Mouse (Mus musculus): ENCODE results near the gene Efcab6.
"Not testable (repeated sequence)": the region's sequence is repeated elsewhere in the genome, so short reads cannot be mapped to it uniquely, and the experiment has no call there.

The Efcab6 gene

DNA sequence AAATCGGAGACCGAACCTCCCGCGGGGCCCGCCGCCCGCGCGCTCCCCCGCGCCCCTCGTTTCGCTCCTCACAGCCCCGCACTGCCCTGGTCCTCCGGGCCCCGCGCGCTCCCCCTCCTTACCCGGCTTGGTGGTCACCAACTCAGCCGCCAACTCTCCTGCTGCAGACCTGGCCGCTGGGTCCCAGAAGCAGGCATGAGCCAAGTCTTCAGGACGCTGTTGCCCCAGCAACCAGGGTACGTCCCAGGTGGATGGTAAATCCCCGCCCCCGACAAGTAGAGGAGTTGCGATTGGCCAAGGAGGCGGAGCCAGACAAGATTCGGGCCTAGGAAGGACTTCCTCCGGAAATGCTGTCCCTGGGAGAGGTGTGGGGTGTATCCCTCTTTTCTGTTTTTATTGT lies at the start of gene Efcab6:
Gene Efcab6 (minus strand): TSS at position 240 of the 400 bp plus-strand sequence.
- in situ Hi-C loops (cut with MboI; ENCODE audit: low pct_unique_long_range_greater_than_20kb in 1 of 2, low sequenced_read_pairs in 2 of 2, unreplicated experiment in 1 of 2), result loop anchor here in 1 of 2 experiments (25.0 kb wide), 1 partner anchor 303 kb away; no protein-coding TSS in a partner anchor

DNA sequence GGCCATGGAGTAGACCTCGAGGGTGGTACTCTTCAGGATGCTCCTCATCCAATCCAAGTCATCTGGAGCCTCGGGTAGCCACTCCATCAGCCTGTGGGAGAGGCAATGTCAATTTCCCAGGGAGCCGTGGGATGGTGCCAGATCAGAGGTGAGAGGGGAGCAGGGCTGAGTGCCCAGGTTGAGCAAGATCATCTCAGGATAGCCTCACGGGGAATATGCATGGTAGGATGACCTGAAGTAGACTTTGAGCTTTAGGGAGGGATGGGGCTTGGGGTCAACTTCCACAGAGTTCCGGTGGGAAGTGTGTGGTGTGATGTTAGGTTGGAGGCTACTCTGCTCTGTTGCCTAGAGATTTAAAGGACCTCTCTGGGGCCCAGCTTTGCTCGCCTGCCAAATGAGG lies 48.7 kb upstream of the Efcab6 start:
- in situ Hi-C loops (cut with MboI; ENCODE audit: low pct_unique_long_range_greater_than_20kb in 1 of 2, low sequenced_read_pairs in 2 of 2, unreplicated experiment in 1 of 2), result loop anchor here (25.0 kb wide), 1 partner anchor 498 kb away; no protein-coding TSS in a partner anchor

DNA sequence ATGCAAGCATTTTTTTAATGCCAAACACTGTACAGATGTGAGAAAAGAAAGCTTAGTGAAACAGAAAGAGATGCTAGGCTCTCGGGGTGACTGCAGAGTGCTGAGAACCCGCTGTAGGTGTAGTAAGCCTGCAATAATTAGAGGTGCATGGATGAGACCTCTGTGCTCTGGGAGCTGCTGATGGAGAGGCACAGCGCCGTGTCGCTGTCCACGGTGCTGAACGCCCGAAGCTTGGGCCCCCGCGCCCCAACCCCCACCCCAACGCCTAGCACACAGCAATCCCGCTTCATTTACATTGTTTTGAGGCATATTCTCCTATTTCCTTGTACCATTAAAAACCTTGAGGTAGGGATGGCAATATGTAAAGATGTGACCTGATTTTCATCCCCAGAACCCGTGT lies 43.7 kb upstream of the Efcab6 start:
- in situ Hi-C loops (cut with MboI; ENCODE audit: low pct_unique_long_range_greater_than_20kb in 1 of 2, low sequenced_read_pairs in 2 of 2, unreplicated experiment in 1 of 2), result loop anchor here (25.0 kb wide), 1 partner anchor 503 kb away; no protein-coding TSS in a partner anchor

DNA sequence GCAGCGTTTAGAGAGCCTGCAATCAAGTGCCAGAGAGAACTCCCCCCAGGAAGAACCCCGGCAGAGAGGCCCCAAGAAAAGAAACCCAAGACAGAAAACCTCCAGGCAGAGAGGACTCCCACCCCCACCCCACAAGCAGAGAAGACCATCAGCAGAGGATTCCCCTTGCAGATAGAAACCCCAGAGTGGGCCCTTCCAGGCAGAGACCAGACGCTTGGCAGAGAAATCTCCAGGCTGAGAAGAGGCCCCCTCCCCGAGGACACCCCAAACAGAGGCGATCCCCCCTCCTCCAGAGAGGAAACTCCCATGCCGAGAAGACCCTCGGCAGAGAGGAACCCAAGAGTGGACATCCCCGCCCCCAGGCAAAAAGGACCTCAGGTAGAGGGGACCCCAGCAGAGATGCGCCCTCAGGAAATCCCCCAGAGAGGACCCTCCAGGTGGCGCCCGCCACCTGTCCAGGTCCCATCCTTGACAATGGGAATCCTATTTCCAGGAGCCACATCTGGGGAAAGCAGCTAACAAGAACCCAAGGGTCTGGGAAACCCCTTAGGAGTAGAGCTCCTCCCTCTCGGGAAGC lies 40.8 kb upstream of the Efcab6 start:
- in situ Hi-C loops (cut with MboI; ENCODE audit: low pct_unique_long_range_greater_than_20kb in 1 of 2, low sequenced_read_pairs in 2 of 2, unreplicated experiment in 1 of 2), result loop anchor here (25.0 kb wide), 1 partner anchor 506 kb away; no protein-coding TSS in a partner anchor

DNA sequence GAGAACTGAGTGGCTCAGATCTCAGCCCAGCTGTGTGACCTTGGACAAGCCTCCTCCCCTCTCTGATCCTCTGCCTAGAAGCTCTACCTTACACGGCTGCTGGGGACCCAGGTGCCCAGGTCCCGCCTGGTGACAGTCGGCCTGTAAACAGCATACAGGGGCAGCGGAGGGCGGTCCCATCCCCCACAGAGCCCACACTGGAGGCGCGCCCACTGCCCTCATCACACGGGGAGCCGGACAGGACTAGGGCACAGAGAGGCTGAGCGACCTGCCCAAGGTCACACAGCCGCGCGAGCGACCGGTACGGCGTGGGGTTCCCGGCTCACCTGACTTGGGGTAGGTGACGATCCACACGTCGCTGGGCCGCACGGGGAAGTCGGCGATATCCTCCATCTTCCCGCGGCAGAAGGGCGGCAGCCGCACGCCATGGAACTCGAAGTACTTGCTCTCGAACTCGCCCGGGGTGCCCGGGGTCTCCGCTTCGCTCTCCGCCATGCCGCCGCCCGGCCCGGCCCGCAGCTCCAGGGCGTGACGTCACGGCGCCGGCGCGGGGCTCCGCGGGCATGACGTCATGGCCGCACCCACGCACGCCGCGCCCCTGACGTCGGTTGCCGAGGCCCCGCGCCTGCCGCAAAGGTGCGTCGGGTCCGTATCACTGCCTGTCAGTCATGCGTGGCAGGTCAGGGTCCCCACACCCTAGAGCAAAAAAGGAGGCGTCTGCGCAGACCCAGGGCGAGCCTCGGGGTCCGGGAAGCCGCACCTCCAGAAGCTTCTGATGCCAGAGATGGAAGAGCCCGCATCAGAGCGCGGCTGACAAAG lies 40.1 kb upstream of the Efcab6 start, which contains the start of gene Sult4a1:
Gene Sult4a1 (minus strand): TSS at position 650 of the 819 bp plus-strand sequence.
- in situ Hi-C loops (cut with MboI; ENCODE audit: low pct_unique_long_range_greater_than_20kb in 1 of 2, low sequenced_read_pairs in 2 of 2, unreplicated experiment in 1 of 2), result loop anchor here (25.0 kb wide), 1 partner anchor 507 kb away; no protein-coding TSS in a partner anchor

DNA sequence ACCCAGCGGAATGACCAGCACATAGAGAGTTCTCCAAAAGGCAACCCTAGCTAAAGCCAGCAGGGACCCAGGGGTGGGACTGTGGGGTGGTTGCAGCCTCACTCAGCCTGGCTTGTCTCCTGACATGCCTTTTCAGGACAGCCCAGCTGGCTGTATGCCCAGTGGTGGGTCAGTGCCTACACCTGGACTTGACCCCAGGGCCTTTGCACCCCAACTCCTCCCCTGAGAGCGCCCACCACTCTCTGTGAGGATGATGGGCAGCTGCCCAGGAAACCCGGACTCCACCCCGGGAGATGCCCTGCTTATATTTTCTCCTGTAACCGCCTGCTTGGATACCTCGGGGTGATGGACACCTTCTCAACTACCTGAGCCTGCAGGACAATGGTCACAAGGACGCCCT lies 39.4 kb upstream of the Efcab6 start:
- in situ Hi-C loops (cut with MboI; ENCODE audit: low pct_unique_long_range_greater_than_20kb in 1 of 2, low sequenced_read_pairs in 2 of 2, unreplicated experiment in 1 of 2), result loop anchor here (25.0 kb wide), 1 partner anchor 508 kb away; no protein-coding TSS in a partner anchor

DNA sequence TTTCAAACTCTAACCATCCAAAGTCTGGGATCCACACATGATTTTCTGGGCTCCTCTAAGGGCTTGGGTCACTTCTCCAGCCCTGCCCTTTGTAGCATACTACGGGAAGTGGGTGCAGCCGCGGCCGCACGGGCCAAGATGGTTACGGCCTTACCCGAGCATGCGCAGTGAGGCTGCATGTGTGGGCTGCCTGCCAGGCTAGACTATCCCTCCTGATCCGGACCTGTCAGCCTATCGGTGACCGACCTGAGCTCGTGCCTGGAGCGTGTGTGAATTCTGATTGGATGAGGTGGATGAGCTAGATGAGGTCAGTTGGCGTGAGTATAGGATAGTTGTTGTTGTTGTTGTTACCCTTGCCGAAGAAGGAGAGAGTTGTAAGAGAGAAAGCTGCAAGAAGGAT lies 32.4 kb upstream of the Efcab6 start:
- in situ Hi-C loops (cut with MboI; ENCODE audit: low pct_unique_long_range_greater_than_20kb in 1 of 2, low sequenced_read_pairs in 2 of 2, unreplicated experiment in 1 of 2), result not testable (repeated sequence)

DNA sequence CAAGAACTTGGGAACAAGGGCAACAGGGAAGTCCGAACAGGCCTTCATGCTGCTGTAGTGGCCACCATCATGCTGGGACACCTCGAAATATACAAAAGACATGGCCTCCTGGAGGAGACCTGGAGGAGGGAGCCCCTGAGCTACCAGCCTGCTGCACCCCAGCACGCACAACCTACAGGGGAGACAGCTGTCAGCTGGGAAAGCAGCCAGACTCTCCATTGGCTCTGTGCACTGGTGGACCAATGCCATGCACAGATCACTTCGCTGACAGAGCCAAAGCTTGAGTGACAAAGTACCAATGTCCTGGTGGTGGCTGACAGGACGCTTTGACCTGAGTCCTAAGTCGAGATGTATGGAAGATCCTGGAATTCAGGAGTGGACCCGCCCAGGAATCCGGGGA lies 30.9 kb upstream of the Efcab6 start:
- in situ Hi-C loops (cut with MboI; ENCODE audit: low pct_unique_long_range_greater_than_20kb in 1 of 2, low sequenced_read_pairs in 2 of 2, unreplicated experiment in 1 of 2), result no loop called here

DNA sequence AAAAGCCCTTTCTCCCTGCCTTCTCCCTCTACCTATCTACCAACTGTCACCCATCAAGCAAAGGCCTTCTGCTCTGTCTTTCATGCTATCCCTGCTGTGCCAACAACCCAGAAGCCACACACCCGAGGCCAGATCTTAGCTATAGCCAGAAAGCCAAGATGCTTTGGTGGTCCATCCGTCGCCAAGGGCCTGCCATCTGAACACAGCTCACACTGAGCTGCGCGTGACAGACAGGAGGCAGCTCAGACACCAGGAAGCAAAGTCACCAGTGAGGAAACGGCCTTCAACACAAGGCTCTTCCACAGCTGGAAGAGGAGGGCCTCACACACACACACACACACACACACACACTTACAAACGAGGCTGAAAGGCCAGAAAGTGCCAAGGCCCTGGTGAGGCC lies 29.7 kb upstream of the Efcab6 start:
- in situ Hi-C loops (cut with MboI; ENCODE audit: low pct_unique_long_range_greater_than_20kb in 1 of 2, low sequenced_read_pairs in 2 of 2, unreplicated experiment in 1 of 2), result no loop called here

DNA sequence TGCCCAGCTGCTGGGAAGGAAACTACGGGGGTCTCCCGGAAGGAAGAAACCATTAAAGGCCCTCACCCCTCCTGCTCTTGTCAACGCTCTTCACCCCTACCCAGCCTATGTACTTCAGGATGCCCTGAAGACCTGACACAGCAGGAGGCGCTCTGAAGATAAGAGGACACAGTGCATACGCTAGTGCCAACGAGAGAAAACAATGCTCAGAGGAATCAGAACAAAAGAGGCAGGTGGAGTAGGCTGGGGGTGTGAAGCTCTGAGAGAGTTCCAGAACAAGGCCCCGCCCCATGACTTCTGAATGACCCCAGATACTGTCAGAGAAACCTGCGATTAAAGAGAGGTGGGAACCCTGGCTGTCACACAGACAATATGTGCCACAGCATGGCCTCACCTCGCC lies 21.6 kb upstream of the Efcab6 start:
- in situ Hi-C loops (cut with MboI; ENCODE audit: low pct_unique_long_range_greater_than_20kb in 1 of 2, low sequenced_read_pairs in 2 of 2, unreplicated experiment in 1 of 2), result no loop called here

DNA sequence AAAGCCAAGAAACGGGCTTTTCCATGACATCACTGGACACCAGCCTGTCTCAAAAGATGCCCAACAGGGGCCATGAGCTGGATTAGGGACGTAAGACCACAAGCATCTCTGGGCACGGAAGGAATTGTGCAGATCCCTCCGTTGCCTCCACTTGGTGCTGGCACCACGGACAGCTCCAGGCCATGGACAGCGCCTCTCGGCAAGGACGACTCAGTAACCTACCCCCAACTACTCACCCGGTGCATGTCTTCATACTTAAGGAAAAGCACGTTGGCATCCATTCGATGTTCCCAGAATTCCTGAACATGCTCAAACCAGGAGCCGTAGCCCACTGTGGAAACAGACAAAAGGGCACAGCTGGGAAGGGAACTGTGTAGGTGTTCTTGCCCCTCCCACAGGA lies 21.2 kb upstream of the Efcab6 start:
- in situ Hi-C loops (cut with MboI; ENCODE audit: low pct_unique_long_range_greater_than_20kb in 1 of 2, low sequenced_read_pairs in 2 of 2, unreplicated experiment in 1 of 2), result no loop called here

DNA sequence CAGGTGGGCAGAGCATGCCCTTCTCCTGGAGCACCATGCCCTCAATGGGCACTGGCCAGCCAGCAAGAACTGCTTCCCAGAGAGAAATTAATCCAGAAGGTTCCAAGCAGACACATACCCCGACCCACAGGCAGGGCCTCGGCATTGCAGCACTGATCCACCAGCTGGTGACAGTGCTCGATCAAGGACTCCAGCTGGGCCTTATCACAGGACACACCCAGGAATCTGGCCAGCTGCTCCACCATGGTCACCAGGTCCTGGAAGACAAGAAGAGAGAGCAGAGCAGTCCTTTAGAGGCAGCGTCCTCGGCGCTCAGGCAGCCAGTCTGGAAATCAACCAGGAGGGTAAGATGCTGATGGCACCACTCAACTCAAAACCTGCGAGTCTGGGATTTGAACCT lies 14.9 kb upstream of the Efcab6 start:
- in situ Hi-C loops (cut with MboI; ENCODE audit: low pct_unique_long_range_greater_than_20kb in 1 of 2, low sequenced_read_pairs in 2 of 2, unreplicated experiment in 1 of 2), result no loop called here

DNA sequence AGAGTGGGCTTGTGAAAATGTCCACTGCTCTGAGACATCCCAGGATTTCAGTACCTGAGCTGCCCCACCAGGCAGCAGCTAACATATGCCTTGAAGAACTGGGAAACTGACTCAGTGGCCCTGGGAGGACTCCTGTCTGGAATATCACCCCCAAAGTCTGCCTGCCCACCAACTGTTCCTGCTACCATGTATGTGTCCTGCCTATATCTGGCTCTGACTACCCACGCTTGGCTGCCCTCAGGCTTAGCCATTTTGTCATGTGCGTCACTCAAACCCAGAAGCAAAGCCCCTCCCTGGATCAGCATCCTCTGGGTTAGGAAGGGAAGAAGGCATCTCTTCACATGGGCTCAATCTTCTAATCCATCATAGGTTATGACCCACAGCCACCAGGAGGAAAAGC lies 14.3 kb upstream of the Efcab6 start:
- in situ Hi-C loops (cut with MboI; ENCODE audit: low pct_unique_long_range_greater_than_20kb in 1 of 2, low sequenced_read_pairs in 2 of 2, unreplicated experiment in 1 of 2), result no loop called here

DNA sequence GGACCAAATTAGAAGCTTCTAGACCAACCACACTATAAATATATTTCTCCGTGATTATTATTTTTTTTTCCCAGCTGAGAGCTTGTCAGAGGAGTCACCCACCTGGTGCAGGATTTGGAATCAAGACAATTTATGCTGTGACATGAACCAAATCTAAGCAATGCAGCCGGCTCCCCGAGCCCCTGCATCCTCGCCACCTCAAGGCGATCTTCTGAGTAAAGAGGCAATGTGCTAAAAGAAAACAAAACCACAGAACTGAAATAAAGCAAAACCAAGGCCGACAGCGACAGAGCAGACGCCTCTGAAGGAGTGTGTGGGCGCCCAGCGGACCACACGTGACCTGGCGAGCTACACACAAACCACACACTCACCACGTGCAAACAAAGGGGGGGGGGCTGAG lies 13.5 kb upstream of the Efcab6 start:
- in situ Hi-C loops (cut with MboI; ENCODE audit: low pct_unique_long_range_greater_than_20kb in 1 of 2, low sequenced_read_pairs in 2 of 2, unreplicated experiment in 1 of 2), result no loop called here

DNA sequence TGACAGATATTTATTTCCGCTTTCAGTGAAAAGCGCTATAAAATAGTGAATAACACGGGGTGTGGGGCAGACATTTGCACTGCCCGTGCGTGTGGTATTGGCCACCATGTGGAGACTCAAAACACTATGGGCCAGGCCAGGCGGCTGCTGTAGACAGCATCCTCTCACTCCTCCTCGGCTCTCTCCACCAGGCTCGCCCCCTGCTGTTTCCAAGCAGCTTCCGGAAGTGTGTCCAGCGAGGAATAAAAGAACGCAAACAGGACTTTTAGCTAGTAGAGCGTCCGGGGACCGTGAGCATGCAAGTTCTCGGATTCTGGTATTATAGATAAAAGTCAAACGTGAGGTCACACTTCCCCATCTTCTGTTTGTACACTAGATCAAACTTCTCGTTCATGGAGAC lies 12.0 kb upstream of the Efcab6 start:
- in situ Hi-C loops (cut with MboI; ENCODE audit: low pct_unique_long_range_greater_than_20kb in 1 of 2, low sequenced_read_pairs in 2 of 2, unreplicated experiment in 1 of 2), result no loop called here

DNA sequence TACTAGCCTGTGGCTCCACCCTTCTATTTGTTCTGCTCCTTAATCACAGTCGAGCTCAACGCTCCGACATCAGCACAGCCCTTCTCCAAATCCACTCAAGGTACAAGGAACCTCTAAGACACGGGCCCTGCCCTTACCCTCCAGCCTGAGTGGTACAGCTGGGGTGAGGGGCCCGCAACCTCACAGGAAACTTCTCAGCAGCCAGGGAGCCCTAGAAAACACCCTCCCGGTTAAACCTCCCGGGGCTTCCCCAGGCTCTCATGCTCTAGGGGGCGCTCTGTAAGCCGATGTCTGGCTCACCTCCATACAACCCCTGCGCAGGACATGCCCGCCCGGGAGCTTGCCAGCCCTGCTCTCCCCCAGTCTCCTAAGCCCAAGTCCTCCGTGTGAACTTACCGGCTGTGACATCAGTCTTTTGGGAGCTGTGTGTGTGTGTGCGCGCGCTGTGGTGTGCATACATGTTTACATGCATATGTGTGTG lies 9.6 kb upstream of the Efcab6 start:
- in situ Hi-C loops (cut with MboI; ENCODE audit: low pct_unique_long_range_greater_than_20kb in 1 of 2, low sequenced_read_pairs in 2 of 2, unreplicated experiment in 1 of 2), result loop anchor here in 1 of 2 experiments (25.0 kb wide), 1 partner anchor 312 kb away; no protein-coding TSS in a partner anchor

DNA sequence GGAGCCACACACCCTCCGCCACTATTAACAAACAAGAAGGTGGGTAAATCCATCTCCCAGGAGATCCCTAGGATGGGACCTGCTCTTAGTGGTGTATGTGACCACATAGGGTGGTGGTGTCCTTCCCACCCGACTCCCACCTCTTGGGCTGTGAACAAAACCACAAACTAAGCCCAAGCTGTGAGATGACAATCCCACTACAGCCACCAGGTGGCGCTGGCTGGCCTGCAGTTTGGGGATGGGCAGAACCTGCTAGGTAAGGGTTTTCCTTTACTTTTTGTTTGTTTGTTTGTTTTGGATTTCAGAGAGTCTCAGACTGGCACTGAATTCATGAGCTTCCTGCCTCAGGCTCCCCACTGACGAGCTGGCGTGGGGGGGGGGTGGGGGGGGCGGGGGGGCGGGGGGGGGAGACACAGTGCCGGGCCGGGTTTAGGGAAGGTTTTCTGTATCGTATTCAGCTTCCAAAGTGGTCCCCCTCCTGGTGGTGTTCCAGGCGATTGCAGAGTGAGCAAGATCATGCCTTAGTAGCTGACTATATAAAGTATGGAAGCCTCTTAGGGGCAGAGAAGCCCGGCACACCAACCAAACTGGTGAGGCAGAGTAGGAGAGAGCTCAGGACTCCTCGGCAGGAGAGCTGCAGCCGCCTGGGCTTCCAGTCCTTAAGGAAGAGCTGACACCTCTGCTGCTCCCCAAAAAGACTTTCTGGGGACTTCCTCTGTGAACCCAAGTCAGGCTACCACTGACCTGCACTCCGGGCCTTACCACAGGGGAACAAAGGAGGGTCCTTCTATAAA lies 8.9 kb upstream of the Efcab6 start:
- in situ Hi-C loops (cut with MboI; ENCODE audit: low pct_unique_long_range_greater_than_20kb in 1 of 2, low sequenced_read_pairs in 2 of 2, unreplicated experiment in 1 of 2), result loop anchor here in 1 of 2 experiments (25.0 kb wide), 1 partner anchor 312 kb away; no protein-coding TSS in a partner anchor

DNA sequence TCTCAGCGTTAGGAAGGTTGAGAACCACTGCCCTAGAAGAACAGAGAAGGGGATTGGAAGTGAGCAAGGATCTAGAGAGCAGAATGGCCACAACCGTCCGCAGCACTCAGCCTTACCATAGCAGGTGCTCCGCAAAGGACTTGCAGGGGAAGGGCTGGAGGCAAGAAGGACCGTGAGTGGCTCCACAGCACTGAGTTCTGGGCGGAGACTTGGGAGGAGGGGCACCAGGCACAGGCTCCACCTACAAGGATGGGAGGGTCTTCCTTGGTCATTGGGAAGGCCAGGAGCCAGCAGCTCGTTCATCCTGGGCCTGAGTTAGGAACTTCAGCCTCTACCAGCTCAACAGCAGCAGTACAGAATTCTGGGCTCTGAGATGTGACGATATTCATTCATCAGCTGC lies 7.9 kb upstream of the Efcab6 start:
- in situ Hi-C loops (cut with MboI; ENCODE audit: low pct_unique_long_range_greater_than_20kb in 1 of 2, low sequenced_read_pairs in 2 of 2, unreplicated experiment in 1 of 2), result loop anchor here in 1 of 2 experiments (25.0 kb wide), 1 partner anchor 311 kb away; no protein-coding TSS in a partner anchor
